Mouse (Mus musculus) hindbrain, embryonic 12.5 days (tissue): Measurements from ENCODE around the gene D430041D05Rik. TPM values are rescaled to one million over a fixed set of nuclear protein-coding genes. Genes with fewer than 3 reads are reported as not detected.
A peak's percentile ranks its signal among the peaks of the same experiment; 100 is the strongest.
"Not testable (repeated sequence)": the region's sequence is repeated elsewhere in the genome, so short reads cannot be mapped to it uniquely, and the experiment has no call there.

Experiments
- ATAC-seq: fragments of 200-750 bp; cut with Nextera tagmentation; 2 replicates; pipeline ENCODE4 v1.8.0; 2017; ENCODE audit warnings: moderate TSS enrichment; ENCODE audit not compliant: low FRiP score
- H3K27ac ChIP-seq: fragments of 300-500 bp; sonication (generic); 2 replicates; pipeline ENCODE4 v1.5.1; 2016; ENCODE audit warnings: mild to moderate bottlenecking
- H3K27me3 ChIP-seq: fragments of 300-500 bp; sonication (generic); 2 replicates; pipeline ENCODE4 v1.6.1; 2016; ENCODE audit warnings: mild to moderate bottlenecking
- H3K36me3 ChIP-seq: fragments of 300-500 bp; sonication (generic); 2 replicates; pipeline ENCODE4 v1.6.1; 2016; ENCODE audit warnings: mild to moderate bottlenecking
- H3K4me1 ChIP-seq: fragments of 300-500 bp; sonication (generic); 2 replicates; pipeline ENCODE4 v1.6.1; 2016
- H3K4me2 ChIP-seq: fragments of 300-500 bp; sonication (generic); replicated peaks from 2 replicates; pipeline ENCODE4 v1.6.1; 2016; ENCODE audit warnings: mild to moderate bottlenecking
- H3K4me3 ChIP-seq: fragments of 300-500 bp; sonication (generic); 2 replicates; pipeline ENCODE4 v1.5.1; 2016; ENCODE audit warnings: mild to moderate bottlenecking
- H3K9ac ChIP-seq: fragments of 300-500 bp; sonication (generic); 2 replicates; pipeline ENCODE4 v1.6.1; 2016; ENCODE audit warnings: mild to moderate bottlenecking, moderate library complexity
- H3K9me3 ChIP-seq: fragments of 300-500 bp; sonication (generic); replicated peaks from 2 replicates; pipeline ENCODE4 v1.6.1; 2016; ENCODE audit warnings: mild to moderate bottlenecking
- WGBS: fragments of 180-500 bp; shearing (Covaris S2); methylation state at CpG from one replicate; pipeline ENCODE4 v1.1.7; 2016; 5-methylcytosine and 5-hydroxymethylcytosine counted together
- polyA plus RNA-seq: library from polyadenylated mRNA; unstranded; fragments of >200 nt; fragmentation: Nextera tagmentation; extraction: Ambion mirVana; gene quantifications from 2 replicates; pipeline ENCODE4 v1.2.1, GENCODE M21; 2016

D430041D05Rik gene
- polyA plus RNA-seq, 1 experiment from 2014 or later: 4.2 TPM

- Histone ChIP-seq H3K9ac (no peak overlapping the region), H3K36me3 (no peaks in the 10 kb centered on the region), H3K4me3 (no peak overlapping the region), H3K27me3 (peaks cover 6% of the 10 kb centered on the region; the same call in 1 of the 2 replicates), H3K27ac (no peak overlapping the region), H3K4me1 (no peaks in the 10 kb centered on the region), H3K4me2 (no peak overlapping the region), H3K9me3 (no peaks in the 10 kb centered on the region)
- ATAC-seq: no peak
- WGBS: 71% methylated on average over 3 of the region's 3 CpGs
These were observed 279.8 kb downstream of the D430041D05Rik start for GRCm38 (mm10) chr2:104130969-104131368.

GRCm38 (mm10) chr2:104130165-104130564 is 280.6 kb downstream of the D430041D05Rik start:
- no peak overlapping the region for H3K4me2 ChIP-seq
- H3K4me3 ChIP-seq: no peak overlapping the region
- no peak for ATAC-seq
- peaks cover 12% of the 10 kb centered on the region for H3K27me3 ChIP-seq
- no peaks in the 10 kb centered on the region for H3K36me3 ChIP-seq
- H3K27ac ChIP-seq: no peak overlapping the region
- no peaks in the 10 kb centered on the region for H3K9me3 ChIP-seq
- H3K4me1 ChIP-seq: no peaks in the 10 kb centered on the region
- H3K9ac ChIP-seq: no peak overlapping the region
- whole genome bisulfite sequencing: 82% methylated on average over 6 of the region's 6 CpGs

- no peak for ATAC-seq
- Histone ChIP-seq H3K4me1 (no peaks in the 10 kb centered on the region), H3K4me2 (no peak overlapping the region), H3K4me3 (no peak overlapping the region), H3K9ac (no peak overlapping the region), H3K27ac (no peak overlapping the region), H3K9me3 (no peaks in the 10 kb centered on the region), H3K36me3 (no peaks in the 10 kb centered on the region), H3K27me3 (peaks cover 20% of the 10 kb centered on the region)
- 87% methylated on average over 13 of the region's 13 CpGs for WGBS
These were observed 281.8 kb downstream of the D430041D05Rik start for GRCm38 (mm10) chr2:104128803-104129531.

- no peak overlapping the region for H3K4me2 ChIP-seq
- H3K36me3 ChIP-seq: no peaks in the 10 kb centered on the region
- peaks cover 5% of the 10 kb centered on the region for H3K4me1 ChIP-seq
- 77% methylated on average over 5 of the region's 5 CpGs for WGBS
- no peak for ATAC-seq
- no peaks in the 10 kb centered on the region for H3K9me3 ChIP-seq
- H3K27me3 ChIP-seq: peaks cover 28% of the 10 kb centered on the region
- H3K4me3 ChIP-seq: no peak overlapping the region
- H3K27ac ChIP-seq: no peak overlapping the region
- H3K9ac ChIP-seq: no peak overlapping the region
These were observed 286.7 kb downstream of the D430041D05Rik start for GRCm38 (mm10) chr2:104124071-104124470.

- Histone ChIP-seq H3K4me3 (peak overlapping the region; percentile 75; the same call in 1 of the 2 replicates), H3K4me2 (peak overlapping the region; percentile 73), H3K9ac (no peak overlapping the region), H3K9me3 (no peaks in the 10 kb centered on the region), H3K27me3 (peaks cover 28% of the 10 kb centered on the region), H3K36me3 (no peaks in the 10 kb centered on the region), H3K4me1 (peaks cover 5% of the 10 kb centered on the region), H3K27ac (no peak overlapping the region)
- 46% methylated on average over 3 of the region's 3 CpGs for WGBS
- ATAC-seq: no peak
These were observed 287.3 kb downstream of the D430041D05Rik start for GRCm38 (mm10) chr2:104123540-104123939.

- H3K27ac ChIP-seq: no peak within 1 kb of the TSS
- peak; percentile 95 for ATAC-seq
- H3K4me1 ChIP-seq: peaks cover 5% of the 10 kb centered on the region
- H3K4me2 ChIP-seq: peak within 1 kb of the TSS; percentile 73
- no peaks in the 10 kb centered on the region for H3K36me3 ChIP-seq
- WGBS: under 1% methylated on average over 74 of the region's 74 CpGs
- no peaks in the 10 kb centered on the region for H3K9me3 ChIP-seq
- peak within 1 kb of the TSS; percentile 75 for H3K4me3 ChIP-seq
- peak within 1 kb of the TSS; percentile 62 for H3K9ac ChIP-seq
- peaks cover 28% of the 10 kb centered on the region for H3K27me3 ChIP-seq
These were observed 288.1 kb downstream of the D430041D05Rik start, which contains the start of gene A930018P22Rik for GRCm38 (mm10) chr2:104122505-104123378. Gene A930018P22Rik (plus strand): TSS chr2:104122769.

GRCm38 (mm10) chr2:104121681-104122504 is 288.9 kb downstream of the D430041D05Rik start:
- Histone ChIP-seq H3K4me1 (peaks cover 5% of the 10 kb centered on the region), H3K4me2 (peak overlapping the region; percentile 73), H3K27ac (no peak overlapping the region), H3K27me3 (peaks cover 28% of the 10 kb centered on the region), H3K4me3 (peak overlapping the region; percentile 75), H3K9me3 (no peaks in the 10 kb centered on the region), H3K9ac (no peak overlapping the region), H3K36me3 (no peaks in the 10 kb centered on the region)
- 81% methylated on average over 8 of the region's 8 CpGs for WGBS
- no peak for ATAC-seq

- Histone ChIP-seq H3K9me3 (no peaks in the 10 kb centered on the region), H3K27me3 (peaks cover 17% of the 10 kb centered on the region), H3K36me3 (no peaks in the 10 kb centered on the region), H3K27ac (no peak overlapping the region), H3K9ac (no peak overlapping the region), H3K4me3 (no peak overlapping the region), H3K4me2 (no peak overlapping the region), H3K4me1 (peaks cover 5% of the 10 kb centered on the region)
- no peak for ATAC-seq
- WGBS: 65% methylated on average over 6 of the region's 6 CpGs
These were observed 290.5 kb downstream of the D430041D05Rik start for GRCm38 (mm10) chr2:104120312-104120711.

GRCm38 (mm10) chr2:104119097-104119496 is 291.7 kb downstream of the D430041D05Rik start:
- no peak overlapping the region for H3K4me2 ChIP-seq
- H3K4me1 ChIP-seq: peaks cover 5% of the 10 kb centered on the region
- no peak overlapping the region for H3K27ac ChIP-seq
- H3K9ac ChIP-seq: no peak overlapping the region
- H3K27me3 ChIP-seq: peaks cover 10% of the 10 kb centered on the region
- no peak overlapping the region for H3K4me3 ChIP-seq
- WGBS: 79% methylated on average over 1 of the region's 1 CpGs
- ATAC-seq: no peak
- H3K9me3 ChIP-seq: no peaks in the 10 kb centered on the region
- H3K36me3 ChIP-seq: no peaks in the 10 kb centered on the region

- not testable (repeated sequence) for H3K9ac ChIP-seq, H3K4me1 ChIP-seq
These were observed 293.6 kb downstream of the D430041D05Rik start for GRCm38 (mm10) chr2:104117173-104117572.

GRCm38 (mm10) chr2:104114898-104115297 is 295.9 kb downstream of the D430041D05Rik start:
- ATAC-seq: no peak
- Histone ChIP-seq H3K27me3 (no peaks in the 10 kb centered on the region), H3K36me3 (no peaks in the 10 kb centered on the region), H3K9me3 (no peaks in the 10 kb centered on the region), H3K9ac (no peak overlapping the region), H3K4me1 (no peaks in the 10 kb centered on the region), H3K4me2 (no peak overlapping the region), H3K27ac (no peak overlapping the region), H3K4me3 (no peak overlapping the region)
- WGBS: 91% methylated on average over 3 of the region's 3 CpGs

More at GRCm38 (mm10) chr2:104117173-104117572, 293.6 kb downstream of the D430041D05Rik start:
- not testable (repeated sequence) for H3K27me3 ChIP-seq, H3K4me2 ChIP-seq, H3K36me3 ChIP-seq, H3K4me3 ChIP-seq, H3K27ac ChIP-seq, ATAC-seq, H3K9me3 ChIP-seq

- not testable (repeated sequence) for H3K9ac ChIP-seq, H3K4me1 ChIP-seq, H3K27ac ChIP-seq, H3K4me2 ChIP-seq, ATAC-seq, H3K9me3 ChIP-seq, H3K4me3 ChIP-seq, H3K36me3 ChIP-seq, H3K27me3 ChIP-seq
These were observed 297.2 kb downstream of the D430041D05Rik start for GRCm38 (mm10) chr2:104113563-104113962.
